Mouse (Mus musculus) inflammation-experienced regulatory T-cells (primary cell): ENCODE data around the gene Gm21776. TPM values are rescaled to one million over a fixed set of nuclear protein-coding genes. Genes with fewer than 3 reads are reported as not detected.

ENCODE experiments used
- polyA plus RNA-seq, 2 experiments: library from polyadenylated mRNA; unstranded; fragments of 100-300 nt; shearing (Covaris generic); gene quantifications; one replicate each; pipeline ENCODE4 v1.2.1; 2017

Gene Gm21776
- polyA plus RNA-seq = not detected

GRCm38 (mm10) chrY:76378362-76378761 lies at the start of gene Gm21776:
Gene Gm21776 (plus strand): TSS chrY:76378662.

